Mouse (Mus musculus) erythroblast, embryonic 14.5 days (primary cell): Measurements from ENCODE around the gene Jkamp.

ENCODE experiments used
- GATA1 ChIP-seq: IDR thresholded peaks from 2 replicates; pipeline ENCODE4 v1.6.1; 2012; ENCODE audit warnings: low read length, inconsistent platforms, mixed read lengths
- TAL1 ChIP-seq: IDR thresholded peaks from 3 replicates; pipeline ENCODE4 v1.6.1; 2012; ENCODE audit warnings: low read length, inconsistent platforms, mixed read lengths

GRCm38 (mm10) chr12:72096966-72097365 is 11.6 kb downstream of the Jkamp start:
- no peak for TF ChIP-seq GATA1
- no peak for TF ChIP-seq TAL1
